Mouse (Mus musculus): ENCODE results near the gene Lipa.

Gene Lipa

DNA sequence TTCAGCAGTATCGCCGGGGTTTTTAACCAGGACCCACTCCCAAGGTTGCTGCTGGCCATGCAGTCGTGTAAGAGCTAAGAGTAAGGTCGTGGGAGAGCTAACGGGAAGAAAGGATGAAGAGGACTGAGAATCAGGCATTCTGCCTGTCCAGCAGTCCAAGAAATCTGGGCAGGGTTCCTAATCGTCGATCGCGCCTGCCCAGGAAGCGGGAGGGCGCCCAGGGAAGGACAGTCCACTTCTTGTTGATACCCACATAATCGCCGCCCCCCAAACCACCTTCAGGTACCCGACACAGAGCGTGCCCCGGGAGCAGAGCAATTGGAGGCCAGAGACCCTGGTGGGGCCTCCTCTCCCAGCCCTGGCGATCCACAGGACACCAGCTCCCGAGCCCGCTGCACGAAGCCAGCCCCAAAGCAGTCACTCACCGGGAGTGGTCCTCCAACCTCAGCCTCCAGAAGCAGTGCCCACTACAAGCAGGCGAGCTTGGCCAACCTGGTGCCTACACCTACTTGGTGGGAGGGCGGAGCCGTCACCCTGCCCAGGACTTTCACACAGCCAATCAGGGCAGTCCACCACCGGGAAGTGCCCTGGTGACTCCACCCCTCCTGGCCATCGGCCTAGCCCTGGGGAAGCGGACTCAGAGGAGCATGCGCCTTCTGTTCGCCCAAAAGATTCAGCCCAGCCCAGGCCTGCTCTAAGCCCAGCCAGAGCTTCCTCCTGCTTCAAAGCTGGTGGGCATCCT is at the start of gene Lipa:
Gene Lipa, minus strand, starts transcription at position 534 of the 742 bp plus-strand sequence.
- DNase-seq, result peak; percentile 98

DNA sequence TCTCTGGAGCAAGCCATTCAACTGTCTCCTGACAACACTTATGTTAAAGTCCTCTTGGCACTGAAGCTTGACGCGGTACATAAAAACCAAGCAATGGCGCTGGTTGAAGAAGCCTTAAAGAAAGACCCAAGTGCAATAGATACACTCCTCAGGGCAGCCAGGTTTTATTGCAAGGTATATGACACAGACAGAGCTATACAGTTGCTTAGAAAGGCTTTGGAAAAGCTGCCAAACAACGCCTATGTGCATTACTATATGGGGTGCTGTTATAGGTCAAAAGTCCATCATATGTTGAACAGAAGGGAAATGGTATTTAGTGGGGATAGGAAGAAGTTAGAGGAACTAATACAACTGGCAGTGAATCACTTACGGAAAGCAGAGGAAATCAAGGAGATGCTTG is 46.4 kb upstream of the Lipa start:
- no peak for DNase-seq

DNA sequence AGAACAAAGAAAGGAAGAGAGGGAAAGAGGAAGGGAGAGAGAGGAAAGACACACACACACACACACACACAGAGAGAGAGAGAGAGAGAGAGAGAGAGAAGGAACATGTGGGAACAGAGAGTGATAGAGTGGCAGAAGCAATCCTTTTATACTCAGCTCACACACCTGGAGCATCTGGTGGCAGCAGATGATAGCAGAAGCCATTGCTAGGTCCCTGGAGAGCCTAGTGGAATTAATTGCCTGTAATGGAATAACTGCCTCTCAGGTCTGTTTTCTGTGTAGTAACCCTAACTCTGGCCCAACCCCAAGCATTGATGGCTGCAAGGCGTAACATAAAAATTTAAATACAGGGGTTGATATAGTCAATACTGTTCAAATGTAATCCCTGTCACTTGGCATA is 43.8 kb upstream of the Lipa start:
- no peak for DNase-seq

DNA sequence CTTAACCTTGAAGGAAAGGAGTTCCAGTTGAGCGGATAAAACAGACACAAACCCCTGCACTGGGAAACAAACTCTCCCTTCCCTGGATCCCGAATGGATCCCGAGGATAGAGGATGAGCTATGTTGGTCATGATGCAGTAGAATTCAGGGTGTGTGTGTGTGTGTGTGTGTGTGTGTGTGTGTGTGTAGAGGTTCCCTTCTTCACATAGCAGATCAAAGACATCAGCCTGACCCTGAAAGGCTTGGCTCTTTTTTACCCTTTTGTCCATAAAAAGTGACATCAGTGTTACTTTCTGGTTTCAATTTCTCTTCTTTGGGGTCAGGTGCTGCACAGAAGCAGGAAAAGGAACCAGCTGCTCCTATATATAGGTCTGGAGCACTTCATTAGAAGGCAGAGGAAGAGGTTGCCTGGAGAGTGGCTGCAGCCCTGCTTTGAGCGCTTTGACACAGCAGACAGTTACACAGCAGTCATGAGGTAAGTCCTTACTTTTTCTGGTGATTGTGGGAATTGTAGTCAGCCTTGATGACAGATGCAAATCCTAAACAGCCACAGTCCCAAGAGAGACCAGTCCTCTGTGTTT is 42.7 kb upstream of the Lipa start:
- DNase-seq, result no peak

DNA sequence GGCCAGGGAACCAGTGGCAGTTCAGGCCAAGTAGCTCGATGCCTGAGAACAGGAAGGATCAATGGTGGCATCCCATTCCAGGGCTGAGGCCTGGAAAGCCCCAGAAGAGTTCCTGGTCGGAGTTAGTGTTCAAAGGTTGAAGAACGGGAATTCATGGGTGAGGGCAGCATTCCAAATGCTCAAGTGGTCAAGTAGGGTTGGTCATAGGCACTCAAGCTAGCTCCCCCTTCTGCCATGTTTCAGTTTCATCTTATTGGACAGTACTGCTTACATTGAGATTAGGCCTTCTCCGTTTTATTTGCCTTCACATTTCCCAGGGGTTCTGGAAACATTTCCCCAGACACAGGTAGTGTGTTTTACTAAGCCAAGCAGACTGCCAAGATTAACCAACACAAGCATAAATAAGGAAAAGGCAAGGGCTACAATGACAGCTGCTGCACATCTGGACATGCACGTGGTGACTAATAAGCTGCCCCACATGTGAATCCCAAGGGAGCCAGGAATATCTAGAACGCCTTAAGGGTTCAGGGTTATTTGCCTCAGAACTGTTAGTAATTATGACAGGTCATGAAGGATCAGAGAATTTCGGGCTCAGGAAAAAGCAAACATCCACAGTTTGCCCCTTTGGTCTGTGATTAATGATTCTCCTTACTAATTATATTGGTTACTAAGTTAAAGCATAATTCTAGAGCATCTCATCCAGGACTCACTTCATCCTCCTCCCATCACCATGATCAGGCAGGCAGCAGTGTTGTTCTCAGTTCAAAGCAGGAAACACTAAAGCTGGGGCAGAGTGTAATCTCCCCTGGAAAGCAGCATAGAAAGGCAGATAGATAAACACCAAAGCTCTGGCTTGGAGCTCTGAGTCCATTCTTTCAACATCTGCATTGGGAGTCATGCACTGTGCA is 42.0 kb upstream of the Lipa start:
- DNase-seq, result no peak

DNA sequence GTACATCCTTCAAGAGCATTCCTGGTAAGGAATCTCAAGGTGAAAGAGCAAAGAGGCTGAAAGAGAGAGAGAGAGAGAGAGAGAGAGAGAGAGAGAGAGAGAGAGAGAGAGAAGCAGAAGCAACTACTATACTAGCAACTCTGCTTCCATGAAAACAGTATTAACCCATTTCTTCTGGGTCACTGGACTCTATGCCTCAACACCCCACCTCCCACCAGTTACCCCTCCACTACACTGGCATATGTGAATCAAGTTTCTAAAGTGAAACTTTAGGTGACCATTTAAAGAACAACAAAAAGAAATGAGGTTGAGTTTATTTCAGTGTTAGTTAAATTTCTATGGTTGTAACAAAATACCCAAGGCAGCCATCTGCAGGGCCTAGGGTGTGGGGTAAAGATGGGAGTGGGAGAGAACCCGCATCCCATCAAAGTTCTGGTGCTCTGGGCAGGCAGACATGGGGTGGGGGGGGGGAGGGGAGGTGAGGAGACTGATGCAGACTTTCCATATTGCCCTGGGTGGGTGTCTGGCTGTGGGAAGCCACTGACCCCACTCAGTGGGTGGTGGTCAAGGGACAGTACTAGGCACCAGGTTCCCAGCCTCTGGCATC is 39.0 kb upstream of the Lipa start:
- no peak for DNase-seq

DNA sequence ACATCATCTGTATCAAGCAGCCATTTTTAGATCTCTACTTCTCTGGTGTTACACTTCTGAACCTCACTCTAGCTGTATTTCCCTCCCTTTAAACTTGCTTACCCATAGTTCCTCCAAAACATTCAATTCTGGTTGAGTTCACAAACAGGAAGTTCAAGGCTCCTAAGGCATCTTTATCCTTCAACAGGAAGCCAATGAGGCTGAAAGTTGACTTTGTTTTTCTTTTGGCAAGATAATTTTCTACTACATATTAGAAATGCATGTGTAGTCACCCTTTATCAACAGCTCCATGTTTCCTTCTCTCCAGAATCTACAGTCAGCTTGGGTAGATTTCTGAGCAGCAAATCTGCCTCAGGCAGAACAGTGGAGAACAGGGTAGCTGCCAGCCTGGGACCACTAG is 35.3 kb upstream of the Lipa start:
- no peak for DNase-seq

DNA sequence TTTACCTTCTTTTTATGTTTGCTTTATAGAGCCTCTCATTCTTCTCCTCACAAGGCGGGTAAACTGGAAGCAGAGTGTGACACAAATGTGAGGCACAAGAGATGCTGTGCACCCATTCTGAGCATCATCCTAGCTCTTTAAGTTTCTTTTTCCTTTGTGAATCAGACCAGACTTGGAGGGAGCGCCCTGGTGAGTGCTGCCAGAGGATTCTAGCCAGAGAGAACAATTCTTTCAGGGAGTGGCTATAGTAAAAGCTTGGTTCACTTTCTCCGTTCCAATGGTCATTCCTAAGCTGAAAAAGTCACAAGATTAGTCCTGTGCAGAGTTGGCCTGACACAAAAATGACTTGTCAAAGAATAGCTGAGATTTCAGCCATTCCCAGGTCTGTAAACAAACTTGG is 29.3 kb upstream of the Lipa start:
- DNase-seq, result no peak

DNA sequence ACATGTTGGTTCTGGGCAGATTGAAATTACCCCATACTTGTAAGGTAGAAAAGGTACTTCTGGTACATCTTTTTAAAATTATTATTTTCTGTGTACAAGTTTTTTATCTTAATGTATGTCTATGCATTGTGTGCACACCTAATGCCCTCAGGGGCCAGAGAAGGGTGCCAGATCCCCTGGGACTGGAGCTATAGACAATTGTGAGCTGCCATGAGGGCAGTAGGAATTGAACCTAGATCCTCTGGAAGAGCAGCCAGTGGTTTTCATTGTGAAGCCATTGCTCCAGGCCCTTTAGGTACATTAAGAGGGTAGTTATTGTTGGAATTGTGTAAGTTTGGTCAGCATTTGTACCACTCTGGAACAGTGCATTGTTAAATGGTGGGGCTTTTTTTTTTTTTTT is 26.8 kb upstream of the Lipa start:
- DNase-seq, result no peak

DNA sequence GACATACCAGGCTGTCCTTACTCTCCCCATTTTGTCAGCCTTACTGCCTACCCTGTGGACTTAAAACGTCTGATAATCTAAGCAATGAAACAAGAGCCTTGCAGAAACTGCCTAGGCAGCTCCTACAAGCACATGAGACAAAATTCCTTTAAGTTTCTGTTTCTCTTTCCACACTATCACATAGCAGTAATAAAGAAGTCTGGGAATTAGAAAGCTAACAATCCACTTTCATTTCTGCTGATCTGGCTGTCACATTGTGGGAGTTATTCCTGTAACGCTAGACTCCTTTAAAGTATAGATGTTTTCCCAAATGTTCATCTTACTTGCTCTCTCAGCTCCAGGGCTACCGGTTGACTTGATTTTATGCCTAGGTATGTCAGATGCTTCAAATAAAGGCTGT is 26.2 kb upstream of the Lipa start:
- no peak for DNase-seq

DNA sequence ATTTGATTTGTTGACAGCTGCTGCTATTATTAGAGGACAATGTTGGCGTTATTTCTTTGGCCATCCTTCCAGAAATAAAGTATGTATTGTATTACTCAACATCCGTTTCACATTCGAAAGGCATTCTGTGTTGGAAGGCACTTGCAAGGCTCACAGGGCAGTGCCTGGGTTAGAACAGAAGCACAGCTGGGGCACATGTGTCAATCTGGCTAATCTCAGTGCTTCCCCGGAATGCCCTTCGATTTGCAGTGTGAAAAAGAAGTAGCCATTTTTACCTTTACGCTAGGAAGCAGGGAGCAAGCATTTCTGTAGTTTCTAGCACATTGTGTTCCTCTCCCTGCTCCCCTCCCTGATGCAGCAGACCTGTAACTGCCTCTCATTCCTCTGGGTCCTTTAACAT is 25.7 kb upstream of the Lipa start:
- no peak for DNase-seq

DNA sequence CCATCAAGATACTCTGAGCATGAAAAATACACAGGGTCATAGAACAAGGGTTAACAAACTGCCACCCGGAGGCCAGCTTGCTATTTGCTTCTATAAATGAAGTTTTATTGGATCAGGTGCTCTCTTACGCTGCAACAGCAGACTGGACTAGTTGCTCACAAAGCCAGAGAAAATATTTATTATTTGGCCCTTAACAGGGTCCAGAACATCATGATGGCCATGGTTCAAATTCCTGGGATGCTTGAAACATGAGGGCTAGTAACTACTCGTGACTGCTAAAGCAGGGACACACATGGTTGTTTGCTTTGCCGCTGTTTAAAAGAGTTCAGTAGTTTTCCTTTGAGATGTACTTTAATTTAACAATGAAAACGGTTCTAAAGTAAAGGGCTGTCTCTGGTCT is 24.7 kb upstream of the Lipa start:
- DNase-seq, result no peak

DNA sequence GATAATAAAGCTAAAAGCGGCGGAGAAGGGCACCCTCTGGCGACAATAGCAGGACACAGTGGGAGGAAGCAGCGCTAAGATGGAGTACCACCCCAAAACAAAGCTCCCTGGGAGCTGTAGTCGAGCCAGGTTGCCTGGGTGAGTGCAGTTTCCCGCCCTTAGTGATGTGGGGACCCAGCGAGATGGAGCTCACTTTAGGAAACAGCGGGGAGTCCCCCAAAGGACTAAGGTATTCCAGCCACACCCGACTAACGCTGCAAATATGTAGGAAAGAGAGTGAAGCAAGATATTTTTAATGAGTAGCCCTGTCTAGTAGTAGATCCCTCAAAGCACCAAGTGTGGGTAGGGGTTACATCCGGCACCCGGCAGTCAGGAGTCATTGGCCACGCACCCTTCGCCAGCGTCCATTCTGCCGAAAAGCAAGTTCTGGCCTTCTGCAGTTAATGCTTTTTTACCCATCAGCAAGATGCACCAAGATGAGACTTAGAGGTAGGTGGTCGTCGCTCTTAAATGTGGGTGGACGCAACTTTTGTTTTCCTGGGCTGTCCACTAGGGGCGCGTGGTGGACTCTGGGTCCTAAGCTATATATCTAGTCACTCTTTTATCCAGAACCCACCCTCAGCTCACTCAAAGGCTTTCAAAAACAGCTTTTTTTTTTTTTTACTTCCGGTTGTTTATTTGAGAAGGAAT is 23.4 kb upstream of the Lipa start, which contains the start of gene Ifit2:
Gene Ifit2, plus strand, starts transcription at position 161 of the 690 bp plus-strand sequence.
- peak; percentile 67 to 71 for DNase-seq

DNA sequence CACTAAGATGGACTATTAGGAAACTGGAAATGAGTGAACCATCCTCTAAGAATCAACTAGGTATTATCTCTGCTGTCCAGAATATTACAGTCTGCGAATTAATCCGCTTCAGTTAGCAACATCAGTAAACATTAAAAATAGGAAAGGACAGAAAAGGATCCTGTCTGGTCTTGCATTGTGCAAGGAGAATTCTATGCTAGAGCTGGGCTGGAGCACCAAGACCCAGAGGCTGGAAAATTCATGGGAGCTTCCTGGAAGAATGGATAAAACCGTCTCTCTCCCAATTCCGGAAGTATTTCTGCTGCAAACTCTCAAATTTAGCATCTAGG is 22.9 kb upstream of the Lipa start:
- DNase-seq, result no peak

DNA sequence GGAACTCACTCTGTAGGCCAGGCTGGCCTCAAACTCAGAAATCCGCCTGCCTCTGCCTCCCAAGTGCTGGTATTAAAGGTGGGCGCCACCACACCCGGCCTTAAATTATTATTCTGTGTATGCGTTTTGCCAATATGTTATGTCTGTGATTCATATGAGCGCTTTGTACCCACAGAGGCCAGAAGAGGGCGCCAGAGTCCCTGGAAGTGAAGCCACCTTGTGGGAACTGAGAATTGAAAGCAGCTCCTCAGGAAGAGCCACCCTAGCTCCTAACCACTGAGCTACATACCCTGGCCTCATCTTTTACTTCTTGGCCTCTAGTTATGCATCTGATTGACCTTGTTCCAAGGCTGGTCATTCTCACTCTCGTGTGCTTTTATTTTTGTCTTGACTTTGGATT is 20.7 kb upstream of the Lipa start:
- DNase-seq, result peak; percentile 80 to 88

DNA sequence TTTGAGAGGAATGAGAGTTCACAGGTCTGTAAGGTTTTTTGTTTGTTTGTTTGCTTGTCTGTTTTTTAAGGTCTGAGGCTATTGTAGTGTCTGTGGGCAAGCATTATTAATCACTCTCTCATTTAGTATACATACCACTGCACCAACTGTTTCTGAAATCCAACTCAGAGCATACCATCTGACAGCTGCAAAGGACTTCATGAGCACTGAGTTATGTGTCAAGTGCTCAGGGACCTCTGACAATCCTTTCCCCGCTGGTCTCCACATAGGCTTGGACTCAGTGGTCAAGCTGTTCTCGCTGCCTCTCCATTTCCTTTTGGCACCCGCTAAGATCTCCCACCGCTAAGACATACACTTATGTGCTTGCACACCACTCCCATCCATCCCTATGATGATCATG is 18.9 kb upstream of the Lipa start:
- DNase-seq, result no peak

DNA sequence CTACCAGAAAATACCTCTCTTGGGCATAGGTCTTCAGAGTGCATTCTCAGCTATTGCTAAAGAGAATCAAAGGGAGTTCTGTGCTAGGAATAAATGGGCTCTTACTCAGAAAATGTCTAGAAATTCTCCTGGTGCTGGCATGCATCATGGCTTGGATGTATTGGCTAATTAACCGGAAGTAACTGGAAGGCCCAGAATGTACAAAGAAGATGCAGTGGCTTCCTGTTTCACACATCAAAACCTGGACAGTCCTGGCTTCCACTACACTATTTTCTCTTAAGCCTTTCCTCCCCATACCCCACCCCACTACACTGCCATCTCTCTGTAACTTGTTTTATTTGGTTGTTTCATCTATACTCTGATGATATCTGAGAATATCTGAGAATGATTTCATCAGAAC is 12.1 kb upstream of the Lipa start:
- no peak for DNase-seq

DNA sequence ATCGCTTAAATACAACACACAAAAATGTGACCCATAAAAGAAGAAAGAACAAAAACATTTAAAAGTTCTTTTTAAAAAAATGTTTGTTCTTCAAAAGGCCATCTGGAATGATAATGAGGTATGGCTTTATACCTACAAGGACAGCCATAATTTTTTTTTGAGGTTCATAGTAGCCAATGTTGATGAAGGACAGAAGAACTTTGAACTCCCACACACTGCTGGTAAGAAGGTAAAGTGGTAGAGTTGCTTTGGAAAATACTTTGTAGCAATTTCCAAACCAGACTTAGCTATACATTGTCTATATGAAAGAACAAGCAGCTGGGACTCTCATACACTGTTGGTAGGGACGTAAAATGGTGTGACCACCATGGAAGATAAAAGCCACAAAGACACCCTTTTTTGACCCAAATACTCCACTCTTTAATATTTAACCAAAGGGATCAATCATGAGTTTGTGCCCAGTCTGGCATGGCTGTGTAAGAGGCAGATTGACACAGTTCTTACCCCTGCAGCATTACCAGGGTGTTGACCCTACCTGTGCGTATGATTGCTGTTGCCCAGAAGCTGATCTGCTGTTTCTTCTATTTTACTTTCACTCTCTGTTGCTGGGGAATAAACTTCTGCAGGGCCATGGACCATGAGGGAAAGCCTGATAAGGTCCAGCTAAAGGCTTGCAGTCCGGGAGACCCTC is 4.9 kb upstream of the Lipa start:
- DNase-seq, result no peak

DNA sequence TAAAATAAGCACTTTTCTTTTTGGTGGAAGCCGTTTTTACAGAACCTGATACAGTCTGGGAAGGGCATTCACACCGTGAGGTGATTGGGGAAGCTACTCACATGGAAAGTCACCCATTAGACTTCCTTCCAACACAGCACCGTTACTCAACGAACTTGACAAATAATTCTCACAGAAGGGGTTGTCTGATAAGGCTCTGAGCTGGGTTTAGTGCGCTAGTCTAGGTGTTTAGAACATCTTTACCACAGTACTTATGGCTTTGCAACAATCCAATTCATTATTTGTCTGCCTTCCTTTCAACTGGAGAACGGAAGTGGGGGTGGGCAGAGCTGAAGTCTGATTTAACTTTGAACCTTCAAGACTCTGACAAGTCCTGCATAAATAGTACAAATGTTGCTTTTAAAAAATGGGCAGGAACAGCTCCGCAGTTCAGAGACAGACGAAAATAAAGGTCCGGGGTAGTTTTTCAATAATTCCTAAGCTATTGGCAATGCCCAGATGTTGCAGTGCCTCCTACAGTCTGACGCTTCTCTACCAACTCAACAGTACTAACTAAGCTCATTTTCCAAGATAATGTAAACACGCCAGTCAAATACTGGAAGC is 852 bp downstream of the Lipa start:
- no peak for DNase-seq

DNA sequence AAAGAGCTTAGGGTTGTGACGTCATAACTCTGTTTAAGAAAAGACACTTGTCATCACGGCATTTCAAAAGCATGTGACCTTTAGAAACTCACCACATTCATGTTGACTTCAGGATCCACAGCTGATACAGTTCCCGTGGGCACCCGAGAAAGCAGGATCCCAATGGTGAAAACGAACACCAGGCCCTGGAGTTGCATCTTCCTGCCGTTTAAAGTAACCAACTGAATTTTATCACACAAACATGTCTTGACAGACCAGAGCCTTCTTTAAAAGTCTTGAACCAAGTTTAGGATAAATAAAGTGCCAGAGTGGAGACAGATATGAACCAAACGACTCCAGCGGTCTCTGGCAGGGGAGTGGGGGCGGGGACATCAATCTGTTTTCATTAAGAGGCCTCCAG is 2.6 kb downstream of the Lipa start:
- DNase-seq, result no peak

DNA sequence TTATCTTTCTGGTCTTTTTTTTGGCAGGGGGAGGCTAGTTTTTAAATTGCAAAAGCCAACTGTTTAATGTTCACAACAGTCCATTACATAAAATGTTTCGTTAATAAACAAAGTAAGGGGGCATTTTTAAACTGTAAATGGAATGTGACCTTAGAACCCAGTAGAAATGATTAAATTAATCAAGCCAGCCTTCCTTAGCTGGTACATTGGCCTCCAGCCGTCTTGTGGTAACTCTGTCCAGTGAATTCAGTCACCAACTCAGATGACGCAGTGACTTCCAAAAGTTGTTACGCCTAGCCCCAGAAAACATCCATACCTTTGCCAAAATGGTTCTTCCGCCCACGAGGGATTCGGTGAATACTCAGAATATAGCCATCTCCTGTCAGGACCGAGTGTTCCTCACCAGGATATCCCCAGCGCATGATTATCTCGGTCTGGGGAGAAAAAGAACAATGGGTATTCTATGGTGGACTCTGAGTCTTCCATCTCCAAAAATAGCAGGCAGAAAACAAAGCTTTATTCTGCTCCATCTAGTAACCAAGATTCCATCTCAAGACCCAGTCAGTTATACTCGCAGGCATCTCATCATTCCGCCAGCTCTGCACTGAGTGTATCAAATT is 4.1 kb downstream of the Lipa start:
- no peak for DNase-seq

Measured in cerebellum, postnatal 14 days (tissue).